Mouse (Mus musculus) E14TG2a.4 (cell line): Measurements from ENCODE around the gene Gm10722.
"Not testable (repeated sequence)": the region's sequence is repeated elsewhere in the genome, so short reads cannot be mapped to it uniquely, and the experiment has no call there.

ENCODE experiments used
- H3K27me3 ChIP-seq: 2 replicates; pipeline ENCODE4 v1.6.1; 2014; ENCODE audit warnings: low read length, control low read depth; ENCODE audit not compliant: insufficient read depth
- H3K36me3 ChIP-seq: 2 replicates; pipeline ENCODE4 v1.6.1; 2014; ENCODE audit warnings: low read length, control low read depth; ENCODE audit not compliant: insufficient read depth
- H3K4me1 ChIP-seq: replicated peaks from 2 replicates; pipeline ENCODE4 v1.6.1; 2014; ENCODE audit warnings: low read depth, low read length, control low read depth
- H3K4me3 ChIP-seq: replicated peaks from 2 replicates; pipeline ENCODE4 v1.5.1; 2014; ENCODE audit warnings: mild to moderate bottlenecking, low read length
- H3K9me3 ChIP-seq: 2 replicates; pipeline ENCODE4 v1.6.1; 2014; ENCODE audit warnings: low read length, control low read depth

Gene Gm10722

DNA sequence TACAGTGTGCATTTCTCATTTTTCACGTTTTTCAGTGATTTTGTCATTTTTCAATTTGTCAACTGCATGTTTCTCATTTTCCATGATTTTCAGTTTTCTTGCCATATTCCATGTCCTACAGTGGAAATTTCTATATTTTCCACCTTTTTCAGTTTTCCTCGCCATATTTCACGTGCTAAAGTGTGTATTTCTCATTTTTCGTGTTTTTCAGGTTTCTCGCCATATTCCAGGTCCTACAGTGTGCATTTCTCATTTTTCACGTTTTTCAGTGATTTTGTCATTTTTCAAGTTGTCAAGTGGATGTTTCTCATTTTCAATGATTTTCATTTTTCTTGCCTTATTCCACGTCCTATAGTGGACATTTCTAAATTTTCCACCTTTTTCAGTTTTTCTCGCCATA, 35.9 kb downstream of the Gm10722 start, which contains the start of gene Gm10715:
Gm10715 (plus strand) TSS at position 301 of the 400 bp plus-strand sequence.
- not testable (repeated sequence) for H3K27me3 ChIP-seq, H3K9me3 ChIP-seq, H3K4me1 ChIP-seq, H3K4me3 ChIP-seq, H3K36me3 ChIP-seq

DNA sequence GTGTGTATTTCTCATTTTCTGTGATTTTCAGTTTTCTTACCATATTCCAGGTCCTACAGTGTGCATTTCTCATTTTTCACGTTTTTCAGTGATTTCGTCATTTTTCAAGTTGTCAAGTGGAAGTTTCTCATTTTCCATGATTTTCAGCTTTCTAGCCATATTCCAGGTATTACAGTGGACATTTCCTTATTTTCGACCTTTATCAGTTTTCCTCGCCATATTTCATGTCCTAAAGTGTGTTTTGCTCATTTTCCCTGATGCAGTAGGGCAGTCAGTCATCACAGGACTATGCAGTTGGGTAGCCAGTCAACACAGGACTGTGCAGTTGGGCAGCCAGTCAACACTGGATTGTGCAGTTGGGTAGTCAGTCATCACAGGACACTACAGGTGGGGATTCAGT, 37.4 kb downstream of the Gm10722 start:
- H3K4me3 ChIP-seq, H3K36me3 ChIP-seq, H3K9me3 ChIP-seq, H3K4me1 ChIP-seq, H3K27me3 ChIP-seq: not testable (repeated sequence)
